Mouse (Mus musculus) lung, adult 2 months (tissue): ENCODE data around the gene E2f2. TPM values are rescaled to one million over a fixed set of nuclear protein-coding genes. Genes with fewer than 3 reads are reported as not detected.

ENCODE experiments used
- DNase-seq: peaks from one replicate; pipeline ENCODE4 v3.0.0; 2022
- H3K4me1 ChIP-seq: fragments of 200-500 bp; 2 replicates; pipeline ENCODE4 v1.6.1; 2011; ENCODE audit warnings: low read length; ENCODE audit not compliant: control insufficient read depth, insufficient read depth
- H3K4me3 ChIP-seq: fragments of 200-500 bp; replicated peaks from 2 replicates; pipeline ENCODE3; 2011; ENCODE audit warnings: low read depth, mild to moderate bottlenecking, control low read depth, low read length; ENCODE audit errors: extremely low read depth
- CTCF ChIP-seq: fragments of 200-500 bp; IDR thresholded peaks from 2 replicates; pipeline ENCODE4 v1.5.1; 2011; ENCODE audit warnings: mild to moderate bottlenecking, low read length, control low read depth; ENCODE audit not compliant: insufficient read depth
- POLR2A ChIP-seq: fragments of 200-500 bp; IDR thresholded peaks from 2 replicates; pipeline ENCODE4 v1.6.1; 2011; ENCODE audit warnings: low read depth, mild to moderate bottlenecking, control low read depth, low read length, borderline replicate concordance; ENCODE audit errors: extremely low read depth
- WGBS: fragments of 180-500 bp; shearing (Covaris S2); methylation state at CpG from one replicate; pipeline ENCODE4 v1.1.7; 2018; 5-methylcytosine and 5-hydroxymethylcytosine counted together
- polyA plus RNA-seq: library from polyadenylated mRNA; depleted of rRNA; stranded (reverse); fragments of >200 nt; gene quantifications from 2 replicates; pipeline ENCODE4 v1.2.3, GENCODE M21; 2012

Gene E2f2
- polyA plus RNA-seq, 1 experiment, result 11.2 TPM

DNA sequence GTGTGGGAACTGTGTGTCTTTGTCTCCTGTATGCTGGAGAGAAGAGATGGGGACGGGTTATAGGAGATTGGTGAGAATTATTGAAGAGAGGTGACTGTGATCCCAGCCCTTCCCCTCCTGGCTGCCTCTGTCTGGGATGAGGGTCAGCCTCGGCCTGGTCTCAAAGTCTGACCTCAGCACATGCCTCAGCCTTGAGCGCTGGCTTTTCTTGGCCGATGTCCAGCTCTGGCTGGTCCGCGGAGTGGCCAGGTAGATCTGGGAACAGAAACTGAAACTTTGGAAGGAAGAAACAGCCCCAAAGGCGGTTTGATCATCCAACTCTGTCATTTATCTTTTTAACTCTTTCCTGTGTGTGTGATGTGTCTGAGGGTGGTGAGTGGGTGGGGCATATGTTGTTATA lies 41.4 kb downstream of the E2f2 start:
- no peak for DNase-seq
- Histone ChIP-seq H3K4me3 (no peak overlapping the region), H3K4me1 (peaks cover 6% of the 10 kb centered on the region)
- TF ChIP-seq CTCF (no peak), POLR2A (no peak)
- WGBS, result 37% methylated on average over 7 of the region's 7 CpGs

DNA sequence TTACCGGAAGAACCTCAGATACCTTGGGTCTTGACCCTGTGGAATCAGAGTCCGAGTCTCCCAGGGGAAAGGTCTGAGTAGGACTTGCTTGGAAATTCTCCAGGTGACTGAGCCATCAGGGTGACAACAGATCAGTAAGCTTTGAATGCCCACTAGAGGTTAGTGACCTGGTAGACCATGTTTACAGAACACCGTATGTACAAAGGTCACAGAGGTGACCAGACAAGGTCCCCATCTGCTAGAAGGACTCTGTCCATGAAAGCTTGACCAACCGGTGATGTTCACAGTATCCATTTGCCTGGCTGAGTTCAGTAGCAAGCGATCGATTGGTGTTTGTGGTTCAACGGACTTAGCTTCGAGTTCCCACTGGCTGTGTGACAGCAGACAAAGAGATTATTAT lies 42.6 kb downstream of the E2f2 start:
- H3K4me3 ChIP-seq, result no peak overlapping the region
- 72% methylated on average over 8 of the region's 8 CpGs for WGBS
- TF ChIP-seq POLR2A (no peak), CTCF (no peak)
- DNase-seq, result no peak
- H3K4me1 ChIP-seq, result peaks cover 9% of the 10 kb centered on the region

DNA sequence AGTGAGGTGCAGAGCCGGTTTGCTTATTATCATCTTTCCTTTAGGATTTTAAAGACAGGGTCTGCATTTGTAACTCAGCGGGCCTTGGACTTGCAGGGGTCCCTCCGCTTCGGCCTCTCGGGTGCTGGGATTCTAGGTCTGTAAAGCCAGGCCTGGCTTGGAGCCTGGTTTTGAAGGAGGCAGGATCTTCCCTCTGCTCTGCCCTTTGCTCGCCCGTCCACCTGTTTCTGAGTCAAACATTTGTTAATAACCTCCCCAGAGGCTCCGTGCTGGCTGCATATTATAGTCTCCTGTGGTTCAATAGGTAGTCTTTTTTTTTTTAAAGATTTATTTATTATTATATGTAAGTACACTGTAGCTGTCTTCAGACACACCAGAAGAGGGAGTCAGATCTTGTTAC lies 43.4 kb downstream of the E2f2 start:
- TF ChIP-seq POLR2A (no peak), CTCF (no peak)
- no peak overlapping the region for H3K4me3 ChIP-seq
- DNase-seq, result no peak
- peaks cover 12% of the 10 kb centered on the region for H3K4me1 ChIP-seq
- WGBS, result 76% methylated on average over 8 of the region's 8 CpGs

DNA sequence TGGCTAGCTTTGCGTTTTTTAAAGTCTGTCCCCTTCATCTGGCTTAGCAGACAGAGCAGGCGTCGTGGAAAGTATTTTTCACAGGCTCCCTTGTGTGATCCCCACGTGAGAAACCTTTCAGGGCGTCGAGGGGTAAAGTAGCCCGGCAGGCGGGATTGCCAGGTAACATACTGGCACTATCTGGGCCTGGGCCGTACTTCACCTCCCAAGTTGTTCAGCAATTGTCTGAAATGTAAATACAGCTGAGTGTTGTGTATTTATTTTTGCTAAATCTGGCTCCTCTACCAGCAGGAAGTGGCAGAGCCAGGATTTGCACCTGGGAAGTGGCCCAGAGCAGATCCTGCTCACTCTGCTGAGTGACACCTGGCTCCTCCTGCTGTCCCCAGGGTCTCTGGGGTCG lies 44.9 kb downstream of the E2f2 start:
- WGBS, result 37% methylated on average over 10 of the region's 10 CpGs

DNA sequence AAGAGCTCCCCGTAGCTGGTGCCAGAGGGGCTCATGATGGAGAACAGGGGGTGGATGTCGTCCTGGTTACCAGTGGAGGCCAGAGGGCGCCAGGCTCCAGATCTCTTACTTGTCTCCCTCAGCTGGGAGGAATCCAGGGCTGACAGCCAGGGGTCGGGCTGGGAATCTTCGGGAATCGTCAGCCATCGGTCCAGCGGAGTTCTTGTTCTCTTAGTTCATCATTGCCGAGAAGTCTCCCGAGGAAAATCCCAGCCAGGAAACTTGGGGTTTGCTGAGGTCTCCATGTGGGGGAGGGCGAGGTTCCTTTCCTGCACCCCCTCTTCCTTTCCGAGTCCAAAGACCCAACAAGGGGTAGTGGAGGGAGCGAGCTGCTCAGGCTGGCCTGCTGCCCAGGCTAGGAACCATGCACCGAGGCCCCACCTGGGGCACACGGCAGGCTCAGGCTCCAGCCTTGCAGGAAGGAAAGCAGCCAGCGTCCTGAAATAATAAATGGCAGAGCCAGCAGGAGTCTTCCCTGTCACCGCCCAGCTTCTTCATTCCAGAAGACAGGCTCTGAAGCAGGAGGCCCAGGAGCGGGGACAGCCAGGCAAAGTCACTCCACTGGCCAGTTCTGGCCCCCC lies 46.5 kb downstream of the E2f2 start:
- peaks cover 12% of the 10 kb centered on the region for H3K4me1 ChIP-seq
- DNase-seq, result peak; percentile 41
- WGBS, result 17% methylated on average over 18 of the region's 18 CpGs
- H3K4me3 ChIP-seq, result no peak overlapping the region
- TF ChIP-seq POLR2A (no peak), CTCF (no peak)

More for the DNA sequence above, 44.9 kb downstream of the E2f2 start:
- TF ChIP-seq CTCF (no peak), POLR2A (no peak)
- H3K4me1 ChIP-seq, result peaks cover 12% of the 10 kb centered on the region
- H3K4me3 ChIP-seq, result no peak overlapping the region
- DNase-seq, result peak; percentile 41

DNA sequence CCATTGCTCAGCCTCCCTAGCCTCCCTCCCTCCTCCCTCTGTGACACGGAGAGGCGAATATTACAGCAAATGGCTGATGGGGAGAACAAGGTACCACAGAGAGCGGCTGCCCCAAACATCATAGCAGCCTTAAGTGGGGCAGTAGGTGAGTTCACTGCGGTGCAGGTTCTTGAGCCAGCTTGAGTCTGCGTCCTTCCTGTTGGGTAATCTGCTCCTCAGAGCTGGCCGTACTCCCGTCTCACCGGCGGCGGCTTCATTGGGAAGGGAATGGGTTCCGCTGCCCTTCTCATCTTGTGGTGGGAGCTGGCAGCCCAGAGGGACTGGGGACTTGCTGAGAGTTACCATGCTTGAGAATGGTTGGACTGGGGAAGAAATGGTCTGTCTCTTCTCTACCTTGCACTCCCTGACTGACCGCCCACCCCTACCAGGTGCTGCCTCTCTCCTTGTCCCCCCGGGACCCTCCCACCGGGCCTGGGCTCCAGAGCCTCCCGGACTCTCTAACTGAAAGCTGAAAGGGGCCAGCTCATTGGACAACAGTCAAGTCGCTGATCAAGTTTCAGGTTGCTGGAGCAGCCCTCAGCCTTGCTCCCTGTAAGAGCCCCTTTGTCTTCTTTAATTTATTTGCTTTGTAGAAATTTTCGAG lies 48.1 kb downstream of the E2f2 start:
- peaks cover 12% of the 10 kb centered on the region for H3K4me1 ChIP-seq
- WGBS, result 32% methylated on average over 17 of the region's 17 CpGs
- TF ChIP-seq POLR2A, result no peak
- TF ChIP-seq CTCF, result no peak
- H3K4me3 ChIP-seq, result no peak overlapping the region
- DNase-seq, result peak; percentile 49

DNA sequence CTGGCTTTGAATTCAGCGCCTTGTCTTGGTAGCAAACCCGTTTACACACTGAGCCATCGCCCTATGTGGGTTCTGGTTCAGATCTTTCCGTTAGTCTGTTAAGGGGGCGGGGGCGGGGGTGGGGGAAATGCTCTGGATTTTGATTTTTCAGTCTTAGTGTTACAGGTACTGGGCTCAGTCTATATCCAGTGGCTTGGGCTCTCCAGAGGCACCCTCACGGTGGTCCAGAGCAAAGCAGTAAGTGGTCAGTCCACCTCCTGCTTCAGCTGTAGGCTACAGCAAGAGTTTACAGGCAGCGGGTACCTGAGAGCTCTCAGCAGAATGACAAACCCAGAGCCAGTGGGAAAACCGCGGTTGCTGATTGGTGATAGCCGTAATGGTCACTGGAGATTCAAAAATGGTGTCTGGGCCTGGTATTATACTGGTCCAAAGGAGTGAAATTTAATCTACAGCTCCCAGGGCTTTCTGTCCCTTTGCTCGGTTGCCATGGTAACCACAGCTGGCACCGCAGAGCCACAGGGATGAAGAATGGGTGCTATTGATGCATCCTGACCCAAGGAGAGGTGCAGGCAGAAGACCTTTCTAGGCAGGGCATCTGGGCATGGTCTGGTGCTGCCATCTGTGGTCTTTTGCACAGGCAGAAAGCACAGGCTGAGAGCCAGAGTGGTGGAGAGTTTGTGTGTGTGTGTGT lies 51.5 kb downstream of the E2f2 start:
- Histone ChIP-seq H3K4me3 (no peak overlapping the region), H3K4me1 (peaks cover 5% of the 10 kb centered on the region; the same call in 1 of the 2 replicates)
- TF ChIP-seq POLR2A, result no peak
- peak; percentile 5; the same call in 1 of the 2 replicates for TF ChIP-seq CTCF
- 76% methylated on average over 13 of the region's 13 CpGs for WGBS
- no peak for DNase-seq

DNA sequence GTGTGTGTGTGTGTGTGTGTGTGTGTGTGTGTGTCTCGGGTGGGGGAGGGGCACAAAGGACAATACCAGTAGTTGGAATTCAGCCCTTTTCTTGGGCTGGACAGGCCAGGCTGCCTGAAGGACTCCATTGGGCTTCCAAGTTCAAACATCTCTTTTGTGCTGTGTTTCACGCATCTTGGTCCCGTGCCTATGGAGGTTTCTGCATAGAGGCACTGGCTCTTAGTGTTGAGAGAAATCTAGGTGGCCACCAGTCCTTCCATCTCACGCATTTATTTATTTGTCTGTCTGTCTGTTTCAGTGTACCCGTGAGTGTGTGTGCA lies 52.0 kb downstream of the E2f2 start:
- DNase-seq, result no peak
- Histone ChIP-seq H3K4me1 (peaks cover 3% of the 10 kb centered on the region; the same call in 1 of the 2 replicates), H3K4me3 (no peak overlapping the region)
- no peak for TF ChIP-seq CTCF
- no peak for TF ChIP-seq POLR2A
- WGBS, result 51% methylated on average over 5 of the region's 5 CpGs

DNA sequence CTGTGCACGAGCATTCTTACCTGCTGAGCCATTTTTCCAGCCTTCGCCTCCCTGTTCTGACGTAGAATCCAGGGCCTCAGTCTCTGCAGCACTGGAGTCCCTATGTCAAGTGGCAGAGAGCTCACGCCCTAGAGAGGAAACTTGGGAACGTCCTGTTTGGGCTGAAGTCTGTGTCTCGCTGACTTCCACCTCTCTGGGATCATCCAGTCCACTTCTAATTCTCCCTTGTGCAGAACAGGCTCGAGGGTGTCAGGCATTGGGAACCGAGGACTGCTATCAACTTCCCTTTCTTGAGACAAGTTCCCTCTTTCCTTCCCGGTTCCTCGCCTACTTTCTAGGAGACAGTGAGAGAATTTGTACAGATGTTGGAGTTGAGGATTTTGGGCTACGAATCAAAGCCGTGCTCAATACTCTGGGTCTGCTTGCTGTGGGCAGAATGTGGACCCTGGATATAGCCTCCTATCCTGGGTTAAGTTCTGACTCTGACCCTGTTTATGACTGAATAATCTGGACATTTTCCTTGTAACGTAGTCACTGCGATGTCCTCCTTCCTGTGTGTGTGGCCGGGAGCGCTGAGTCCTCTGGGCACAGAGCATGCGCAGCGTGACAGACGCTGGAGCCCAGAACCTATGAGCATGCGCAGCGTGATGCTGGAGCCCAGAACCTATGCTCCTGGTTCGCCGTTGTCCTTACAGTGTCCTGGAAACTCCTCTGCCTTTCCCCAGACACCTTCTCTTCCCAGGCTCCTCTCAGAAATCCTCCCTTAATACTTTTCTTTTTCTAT lies 52.7 kb downstream of the E2f2 start:
- no peak overlapping the region for H3K4me3 ChIP-seq
- TF ChIP-seq POLR2A (no peak), CTCF (no peak)
- WGBS, result 64% methylated on average over 23 of the region's 23 CpGs
- no peak for DNase-seq
- peaks cover 2% of the 10 kb centered on the region; the same call in 1 of the 2 replicates for H3K4me1 ChIP-seq
